Mouse (Mus musculus): ENCODE measurements at regions not wholly inside any gene's neighbourhood (a gene's known extent, or its start where the extent isn't known, plus 50 kb on each side); places are given as distances from the start of the nearest gene placed in this dataset.

GRCm38 (mm10) chr2:174011399-174011798 lies 64.7 kb upstream of the Stx16 start:
- peak; percentile 64 for ATAC-seq (ENCODE audit: low FRiP score, low read depth)
- no peak overlapping the region for H3K4me2 ChIP-seq (replicated peaks; ENCODE audit: low read depth, low read length, severe bottlenecking)
- 26% methylated on average over 8 of the region's 8 CpGs for WGBS
- H3K27me3 ChIP-seq (ENCODE audit: control insufficient read depth, insufficient read depth, low read length), result no peaks in the 10 kb centered on the region
- DNase-seq (ENCODE audit: low spot score), result peak; percentile 67
- H3K36me3 ChIP-seq (ENCODE audit: control insufficient read depth, insufficient read depth, low read length), result no peaks in the 10 kb centered on the region
- no peak for TF ChIP-seq POLR2A (IDR thresholded peaks at IDR 0.05; ENCODE audit: borderline replicate concordance, extremely low read depth, insufficient read depth, insufficient read length)
- H3K27ac ChIP-seq (replicated peaks; ENCODE audit: low read depth, low read length), result peak overlapping the region; percentile 41; the same call in 1 of the 2 replicates
- H3K9me3 ChIP-seq (ENCODE audit: control insufficient read depth, low read length), result no peaks in the 10 kb centered on the region
- no peak overlapping the region for H3K4me3 ChIP-seq (replicated peaks; ENCODE audit: low read length)
- peaks cover 30% of the 10 kb centered on the region for H3K4me1 ChIP-seq (ENCODE audit: control insufficient read depth, insufficient read depth, low read length)
- H3K9ac ChIP-seq (ENCODE audit: low read depth, low read length, severe bottlenecking), result no peak overlapping the region

- Histone ChIP-seq H3K36me3 (ENCODE audit: control insufficient read depth, insufficient read depth, low read length) (no peaks in the 10 kb centered on the region), H3K27me3 (ENCODE audit: control insufficient read depth, insufficient read depth, low read length) (no peaks in the 10 kb centered on the region), H3K4me2 (replicated peaks; ENCODE audit: low read depth, low read length, severe bottlenecking) (no peak overlapping the region), H3K9ac (ENCODE audit: low read depth, low read length, severe bottlenecking) (no peak overlapping the region), H3K4me3 (replicated peaks; ENCODE audit: low read length) (no peak overlapping the region), H3K4me1 (ENCODE audit: control insufficient read depth, insufficient read depth, low read length) (peaks cover 17% of the 10 kb centered on the region), H3K27ac (replicated peaks; ENCODE audit: low read depth, low read length) (no peak overlapping the region), H3K9me3 (ENCODE audit: control insufficient read depth, low read length) (no peaks in the 10 kb centered on the region)
- 61% methylated on average over 2 of the region's 2 CpGs for WGBS
- no peak for DNase-seq (ENCODE audit: low spot score)
- TF ChIP-seq POLR2A (IDR thresholded peaks at IDR 0.05; ENCODE audit: borderline replicate concordance, extremely low read depth, insufficient read depth, insufficient read length), result no peak
- ATAC-seq (ENCODE audit: low FRiP score, low read depth), result no peak
Measured at GRCm38 (mm10) chr2:174014361-174014760, 61.7 kb upstream of the Stx16 start.

DNA sequence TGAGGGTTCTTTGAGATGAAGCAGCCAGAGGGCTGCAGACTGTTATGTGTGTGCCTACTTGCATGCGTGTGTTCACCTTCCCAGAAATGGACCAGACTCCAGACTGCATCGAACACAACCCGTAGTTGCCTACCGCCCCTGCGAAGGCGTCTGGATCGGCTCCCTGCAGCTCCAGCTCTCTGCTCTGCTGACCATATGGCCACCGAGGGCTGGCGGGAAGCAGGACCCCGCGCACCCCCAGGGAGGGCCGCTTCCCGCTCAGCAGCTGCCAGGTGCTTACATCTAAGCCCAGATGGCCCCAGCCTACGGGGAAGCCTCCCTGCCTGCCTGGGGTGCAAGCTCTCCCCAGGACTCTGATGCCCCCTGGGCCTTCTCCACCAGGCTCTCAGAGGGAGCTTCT lies 60.8 kb upstream of the Stx16 start:
- no peak overlapping the region for H3K9ac ChIP-seq (ENCODE audit: low read depth, low read length, severe bottlenecking)
- no peak for ATAC-seq (ENCODE audit: low FRiP score, low read depth)
- WGBS, result 36% methylated on average over 14 of the region's 14 CpGs

GRCm38 (mm10) chr2:174016068-174016467 lies 60.0 kb upstream of the Stx16 start:
- H3K9ac ChIP-seq (ENCODE audit: low read depth, low read length, severe bottlenecking), result no peak overlapping the region
- H3K27me3 ChIP-seq (ENCODE audit: control insufficient read depth, insufficient read depth, low read length), result no peaks in the 10 kb centered on the region
- no peak for TF ChIP-seq POLR2A (IDR thresholded peaks at IDR 0.05; ENCODE audit: borderline replicate concordance, extremely low read depth, insufficient read depth, insufficient read length)
- H3K4me3 ChIP-seq (replicated peaks; ENCODE audit: low read length), result no peak overlapping the region
- ATAC-seq (ENCODE audit: low FRiP score, low read depth) (no peak), DNase-seq (ENCODE audit: low spot score) (no peak)
- no peak overlapping the region for H3K27ac ChIP-seq (replicated peaks; ENCODE audit: low read depth, low read length)
- WGBS, result 85% methylated on average over 5 of the region's 5 CpGs
- H3K4me2 ChIP-seq (replicated peaks; ENCODE audit: low read depth, low read length, severe bottlenecking), result no peak overlapping the region
- peaks cover 21% of the 10 kb centered on the region for H3K4me1 ChIP-seq (ENCODE audit: control insufficient read depth, insufficient read depth, low read length)
- H3K9me3 ChIP-seq (ENCODE audit: control insufficient read depth, low read length), result no peaks in the 10 kb centered on the region
- H3K36me3 ChIP-seq (ENCODE audit: control insufficient read depth, insufficient read depth, low read length), result no peaks in the 10 kb centered on the region

More for the DNA sequence above, 60.8 kb upstream of the Stx16 start:
- no peak overlapping the region for H3K4me3 ChIP-seq (replicated peaks; ENCODE audit: low read length)
- H3K27ac ChIP-seq (replicated peaks; ENCODE audit: low read depth, low read length), result no peak overlapping the region
- H3K9me3 ChIP-seq (ENCODE audit: control insufficient read depth, low read length), result no peaks in the 10 kb centered on the region
- no peaks in the 10 kb centered on the region for H3K36me3 ChIP-seq (ENCODE audit: control insufficient read depth, insufficient read depth, low read length)
- no peaks in the 10 kb centered on the region for H3K27me3 ChIP-seq (ENCODE audit: control insufficient read depth, insufficient read depth, low read length)
- H3K4me2 ChIP-seq (replicated peaks; ENCODE audit: low read depth, low read length, severe bottlenecking), result 0 out of 2 replicates have a peak overlapping the region, but pooled peaks have one; percentile 10
- H3K4me1 ChIP-seq (ENCODE audit: control insufficient read depth, insufficient read depth, low read length), result peaks cover 17% of the 10 kb centered on the region
- no peak for TF ChIP-seq POLR2A (IDR thresholded peaks at IDR 0.05; ENCODE audit: borderline replicate concordance, extremely low read depth, insufficient read depth, insufficient read length)
- DNase-seq (ENCODE audit: low spot score), result no peak

DNA sequence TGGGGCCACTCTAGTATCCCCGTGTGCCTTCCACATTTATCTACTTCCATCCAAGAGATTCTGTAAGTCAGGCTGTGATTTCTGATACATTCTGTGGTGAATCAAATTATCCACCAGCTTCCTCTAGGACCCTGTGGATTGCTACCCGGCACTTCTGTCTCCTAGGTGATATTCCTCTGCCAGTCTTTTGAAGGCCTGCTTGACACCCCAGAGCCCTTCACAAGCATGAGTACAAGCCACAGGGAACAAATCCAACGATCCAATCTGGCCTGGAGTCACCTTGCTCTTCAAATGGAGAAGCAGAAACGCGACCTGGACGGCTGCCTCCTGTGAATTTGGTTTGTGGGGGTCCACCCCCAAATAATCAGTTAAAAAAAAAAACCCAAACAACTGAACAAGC lies 59.1 kb upstream of the Stx16 start:
- Histone ChIP-seq H3K4me3 (replicated peaks; ENCODE audit: low read length) (no peak overlapping the region), H3K4me2 (replicated peaks; ENCODE audit: low read depth, low read length, severe bottlenecking) (no peak overlapping the region), H3K4me1 (ENCODE audit: control insufficient read depth, insufficient read depth, low read length) (peaks cover 14% of the 10 kb centered on the region; the same call in 1 of the 2 replicates), H3K36me3 (ENCODE audit: control insufficient read depth, insufficient read depth, low read length) (no peaks in the 10 kb centered on the region), H3K27ac (replicated peaks; ENCODE audit: low read depth, low read length) (no peak overlapping the region), H3K9me3 (ENCODE audit: control insufficient read depth, low read length) (no peaks in the 10 kb centered on the region), H3K27me3 (ENCODE audit: control insufficient read depth, insufficient read depth, low read length) (no peaks in the 10 kb centered on the region), H3K9ac (ENCODE audit: low read depth, low read length, severe bottlenecking) (no peak overlapping the region)
- ATAC-seq (ENCODE audit: low FRiP score, low read depth), result no peak
- WGBS, result 52% methylated on average over 6 of the region's 6 CpGs
- TF ChIP-seq POLR2A (IDR thresholded peaks at IDR 0.05; ENCODE audit: borderline replicate concordance, extremely low read depth, insufficient read depth, insufficient read length), result no peak
- no peak for DNase-seq (ENCODE audit: low spot score)

- Histone ChIP-seq H3K4me1 (ENCODE audit: control insufficient read depth, insufficient read depth, low read length) (peaks cover 15% of the 10 kb centered on the region; the same call in 1 of the 2 replicates), H3K27me3 (ENCODE audit: control insufficient read depth, insufficient read depth, low read length) (no peaks in the 10 kb centered on the region), H3K4me2 (replicated peaks; ENCODE audit: low read depth, low read length, severe bottlenecking) (no peak overlapping the region), H3K36me3 (ENCODE audit: control insufficient read depth, insufficient read depth, low read length) (no peaks in the 10 kb centered on the region), H3K9ac (ENCODE audit: low read depth, low read length, severe bottlenecking) (no peak overlapping the region), H3K27ac (replicated peaks; ENCODE audit: low read depth, low read length) (no peak overlapping the region), H3K4me3 (replicated peaks; ENCODE audit: low read length) (no peak overlapping the region), H3K9me3 (ENCODE audit: control insufficient read depth, low read length) (no peaks in the 10 kb centered on the region)
- TF ChIP-seq POLR2A (IDR thresholded peaks at IDR 0.05; ENCODE audit: borderline replicate concordance, extremely low read depth, insufficient read depth, insufficient read length), result no peak
- ATAC-seq (ENCODE audit: low FRiP score, low read depth), result no peak
- WGBS, result 28% methylated on average over 3 of the region's 3 CpGs
- DNase-seq (ENCODE audit: low spot score), result no peak
Measured at GRCm38 (mm10) chr2:174017596-174017995, 58.5 kb upstream of the Stx16 start.

Data from limb, embryonic 14.5 days (tissue).